ENCODE assay signal across 17 mouse cellular contexts in the genomic region with DNA sequence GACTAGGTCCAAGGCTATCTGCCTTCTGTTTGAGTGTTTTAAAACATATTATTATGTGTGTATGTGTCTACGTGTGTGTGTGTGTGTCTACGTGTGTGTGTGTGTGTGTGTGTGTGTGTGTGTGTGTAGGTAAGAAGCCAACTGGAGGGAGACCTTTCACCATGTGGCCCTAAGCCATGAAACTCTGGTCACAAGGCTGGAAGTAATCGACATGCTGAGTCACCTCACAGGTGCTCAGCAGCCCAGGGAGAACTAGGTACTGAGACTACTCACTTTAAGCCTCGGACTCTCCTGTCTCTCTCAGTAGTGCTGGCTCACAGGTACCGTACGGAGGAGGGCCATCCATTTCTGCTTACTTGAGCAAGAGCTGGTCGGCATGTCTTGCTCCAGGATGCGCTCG.
"Had no signal": no experiment of that assay in that cellular context is flagged by ENCODE, and none has a peak within 500 bp of the region (broad histone marks: within the 10 kb centered on the region; RNA-seq: fewer than 3 reads in every experiment).

No protein-coding gene starts in this region.

- DNase-seq: kidney, adult 9 months; kidney, postnatal 14 days; kidney, postnatal 4 days; left cerebral cortex, postnatal 4 days; lung, adult 2 months; right cerebral cortex, adult 18-20 months; thymus, adult 18-20 months; thymus, postnatal 36 days had no signal

- H3K9ac ChIP-seq: limb, embryonic 13.5 days; liver, embryonic 15.5 days; midbrain, embryonic 12.5 days; midbrain, embryonic 15.5 days; neural tube, embryonic 12.5 days; neural tube, embryonic 15.5 days had no signal

- H3K27ac ChIP-seq: limb, embryonic 13.5 days; liver, embryonic 15.5 days; macrophage; midbrain, embryonic 12.5 days; midbrain, embryonic 15.5 days; neural tube, embryonic 12.5 days; neural tube, embryonic 15.5 days had no signal

- ATAC-seq: intestine, postnatal 0 days; midbrain, embryonic 15.5 days had no signal

- H3K4me3 ChIP-seq: limb, embryonic 13.5 days; liver, embryonic 15.5 days; midbrain, embryonic 12.5 days; midbrain, embryonic 15.5 days; neural tube, embryonic 12.5 days; neural tube, embryonic 15.5 days had no signal

- H3K4me2 ChIP-seq: limb, embryonic 13.5 days; liver, embryonic 11.5 days; liver, embryonic 15.5 days; midbrain, embryonic 12.5 days; midbrain, embryonic 15.5 days; neural tube, embryonic 12.5 days; neural tube, embryonic 15.5 days had no signal

- H3K9me3 ChIP-seq: limb, embryonic 13.5 days; liver, embryonic 15.5 days; midbrain, embryonic 12.5 days; midbrain, embryonic 15.5 days; neural tube, embryonic 12.5 days; neural tube, embryonic 15.5 days had no signal

- H3K27me3 ChIP-seq: limb, embryonic 13.5 days; liver, embryonic 15.5 days; midbrain, embryonic 12.5 days; midbrain, embryonic 15.5 days; neural tube, embryonic 12.5 days; neural tube, embryonic 15.5 days had no signal
